Mouse (Mus musculus): ENCODE data around the gene Gprin2.

DNA sequence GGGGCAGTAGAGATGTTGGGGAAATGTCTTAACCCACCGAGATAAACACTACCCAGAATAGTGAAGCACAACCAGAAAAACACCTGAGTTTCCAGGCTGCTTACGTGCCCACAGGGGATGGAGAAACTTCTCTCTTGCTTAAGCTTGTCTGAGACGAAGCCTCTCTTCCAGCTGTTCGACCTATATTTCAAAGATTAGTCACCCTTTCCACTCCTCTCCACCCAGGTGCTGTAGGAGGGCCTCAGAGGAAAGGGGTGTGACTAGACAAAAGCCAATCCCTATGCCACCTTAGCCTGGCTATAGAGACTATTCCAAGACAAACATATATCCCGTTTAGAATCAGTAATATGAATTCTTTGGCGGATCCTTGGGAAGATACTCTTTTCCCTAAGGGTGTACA, 6.5 kb upstream of the Gprin2 start:
- TF ChIP-seq POLR2A (IDR thresholded peaks at IDR 0.05; ENCODE audit: low read depth, low read length), result no peak
- TF ChIP-seq CTCF (conservative IDR thresholded peaks at IDR 0.05; ENCODE audit: insufficient read depth, insufficient read length, low read depth, low read length), result no peak
